8 mouse cellular contexts compared by ENCODE assay signal in genomic region chr11:121672990-121673572, GRCm38 (mm10). TPM values are rescaled to one million over a fixed set of nuclear protein-coding genes. Genes with fewer than 3 reads are reported as not detected.
DNase-seq lines count a peak whose midpoint lies in the region; ATAC-seq and TF ChIP-seq lines count a peak whose summit lies in the region.

Gene B3gntl1 (minus strand): TSS chr11:121673153.

- TF ChIP-seq POLR2A in heart, adult 2 months (IDR thresholded peaks at IDR 0.05; ENCODE audit: insufficient read depth, low read depth, low read length), result peak; percentile 87

- under 1% methylated on average over 36 of the region's 46 CpGs for WGBS in embryonic facial prominence, embryonic 14.5 days
- WGBS in heart, adult 2 months, result under 1% methylated on average over 45 of the region's 46 CpGs
- under 1% methylated on average over 46 of the region's 46 CpGs for WGBS in limb, embryonic 13.5 days
- WGBS in midbrain, embryonic 16.5 days, result 0% methylated on average over 46 of the region's 46 CpGs

- H3K79me2 ChIP-seq in heart, adult 2 months (replicated peaks; ENCODE audit: control insufficient read depth, insufficient read depth, low read length), result no peaks in the 10 kb centered on the region

- TF ChIP-seq EP300 in heart, adult 2 months (IDR thresholded peaks at IDR 0.05; ENCODE audit: insufficient read depth, low read depth, low read length), result peak; percentile 43

- H3K4me3 ChIP-seq in embryonic facial prominence, embryonic 14.5 days (ENCODE audit: low read depth, low read length), result peak within 1 kb of the TSS; percentile 70
- H3K4me3 ChIP-seq in heart, adult 2 months, result peak within 1 kb of the TSS; percentile 70
- H3K4me3 ChIP-seq in limb, embryonic 13.5 days, result peak within 1 kb of the TSS; percentile 62
- H3K4me3 ChIP-seq in midbrain, embryonic 16.5 days (ENCODE audit: low read depth, low read length), result peak within 1 kb of the TSS; percentile 56

- H3K9me3 ChIP-seq in embryonic facial prominence, embryonic 14.5 days (ENCODE audit: control insufficient read depth, low read length), result 0 out of 2 replicates have a peak, but pooled peaks cover 4% of the 10 kb centered on the region
- 0 out of 2 replicates have a peak, but pooled peaks cover 6% of the 10 kb centered on the region for H3K9me3 ChIP-seq in limb, embryonic 13.5 days
- no peaks in the 10 kb centered on the region for H3K9me3 ChIP-seq in midbrain, embryonic 16.5 days (replicated peaks; ENCODE audit: control insufficient read depth, low read length, poor library complexity, severe bottlenecking)

- peaks cover 8% of the 10 kb centered on the region; the same call in 1 of the 2 replicates for H3K4me1 ChIP-seq in embryonic facial prominence, embryonic 14.5 days (ENCODE audit: control insufficient read depth, insufficient read depth, low read length)
- peaks cover 2% of the 10 kb centered on the region for H3K4me1 ChIP-seq in heart, adult 2 months (ENCODE audit: control insufficient read depth, insufficient read depth, low read length)
- 0 out of 2 replicates have a peak, but pooled peaks cover 15% of the 10 kb centered on the region for H3K4me1 ChIP-seq in limb, embryonic 13.5 days
- peaks cover 8% of the 10 kb centered on the region; the same call in 1 of the 2 replicates for H3K4me1 ChIP-seq in midbrain, embryonic 16.5 days (ENCODE audit: control insufficient read depth, insufficient read depth, low read length)

- intact Hi-C loops in heart, adult 2 months (cut with DNase I), result loop anchor here (1.0 kb wide), 1 partner anchor 29 kb away; no protein-coding TSS in a partner anchor

- peak; percentile 99 for DNase-seq in 3T3-L1 (ENCODE audit: low read depth, low spot score)
- peak; percentile 94 to 95 for DNase-seq in adrenal gland, postnatal 4 days (ENCODE audit: low spot score in 2 of 2)
- peak; percentile 99 for DNase-seq in embryonic facial prominence, embryonic 14.5 days (ENCODE audit: low spot score)
- peak; percentile 100 for DNase-seq in heart, adult 2 months
- peak; percentile 99 to 100 for DNase-seq in kidney, adult 8-10 months
- peak; percentile 97 to 99 for DNase-seq in spleen, postnatal 10 days (ENCODE audit: low spot score in 2 of 2)

- peaks cover 9% of the 10 kb centered on the region; the same call in 1 of the 2 replicates for H3K36me3 ChIP-seq in embryonic facial prominence, embryonic 14.5 days (ENCODE audit: control insufficient read depth, insufficient read depth, low read length)
- H3K36me3 ChIP-seq in heart, adult 2 months (ENCODE audit: control insufficient read depth, insufficient read depth, low read length), result no peaks in the 10 kb centered on the region
- peaks cover 10% of the 10 kb centered on the region for H3K36me3 ChIP-seq in limb, embryonic 13.5 days
- H3K36me3 ChIP-seq in midbrain, embryonic 16.5 days (ENCODE audit: control insufficient read depth, insufficient read depth, low read length), result no peaks in the 10 kb centered on the region

- H3K9ac ChIP-seq in embryonic facial prominence, embryonic 14.5 days (ENCODE audit: low read depth, low read length), result peak within 1 kb of the TSS; percentile 82
- peak within 1 kb of the TSS; percentile 63 for H3K9ac ChIP-seq in heart, adult 2 months (ENCODE audit: low read depth, low read length)
- H3K9ac ChIP-seq in limb, embryonic 13.5 days, result peak within 1 kb of the TSS; percentile 87
- peak within 1 kb of the TSS; percentile 80 for H3K9ac ChIP-seq in midbrain, embryonic 16.5 days (ENCODE audit: low read depth, low read length)

- TF ChIP-seq CTCF in heart, adult 2 months (IDR thresholded peaks at IDR 0.05), result no peak; the same call in 1 of the 2 replicates

- H3K27me3 ChIP-seq in embryonic facial prominence, embryonic 14.5 days (replicated peaks; ENCODE audit: control insufficient read depth, insufficient read depth, low read length), result no peaks in the 10 kb centered on the region
- H3K27me3 ChIP-seq in heart, adult 2 months (ENCODE audit: control insufficient read depth, insufficient read depth, low read length), result no peaks in the 10 kb centered on the region
- no peaks in the 10 kb centered on the region for H3K27me3 ChIP-seq in limb, embryonic 13.5 days
- H3K27me3 ChIP-seq in midbrain, embryonic 16.5 days (ENCODE audit: control insufficient read depth, insufficient read depth, low read depth, low read length), result no peaks in the 10 kb centered on the region

- peak within 1 kb of the TSS; percentile 86 for H3K4me2 ChIP-seq in embryonic facial prominence, embryonic 14.5 days (ENCODE audit: low read depth, low read length)
- H3K4me2 ChIP-seq in limb, embryonic 13.5 days (replicated peaks), result peak within 1 kb of the TSS; percentile 79
- H3K4me2 ChIP-seq in midbrain, embryonic 16.5 days (ENCODE audit: low read length), result peak within 1 kb of the TSS; percentile 88

- H3K27ac ChIP-seq in embryonic facial prominence, embryonic 14.5 days (replicated peaks; ENCODE audit: low read depth, low read length), result peak within 1 kb of the TSS; percentile 84
- peak within 1 kb of the TSS; percentile 97 for H3K27ac ChIP-seq in heart, adult 2 months
- peak within 1 kb of the TSS; percentile 90 for H3K27ac ChIP-seq in limb, embryonic 13.5 days
- peak within 1 kb of the TSS; percentile 90 for H3K27ac ChIP-seq in midbrain, embryonic 16.5 days (ENCODE audit: low read length)

- peak; percentile 100 for ATAC-seq in embryonic facial prominence, embryonic 14.5 days (ENCODE audit: low read depth)
- peak; percentile 100 for ATAC-seq in limb, embryonic 13.5 days (ENCODE audit: low FRiP score, low read depth)
- peak; percentile 100 for ATAC-seq in midbrain, embryonic 16.5 days

RNA-seq across cellular contexts. Expression of gene B3gntl1, which starts in this region (rescaled TPM):
- total RNA-seq in adrenal gland, postnatal 4 days (2021), result 10 to 100 TPM; 11.9 to 14.5 TPM
- 6.8 and 8.5 TPM in 2 replicates for polyA plus RNA-seq in embryonic facial prominence, embryonic 14.5 days (2014; fragmentation: Nextera tagmentation; extraction: Ambion mirVana)
- total RNA-seq in heart, adult 2 months (2021), result 1 to 10 TPM; 3.8 to 4.8 TPM
- 5.9 and 7.4 TPM in 2 replicates for polyA plus RNA-seq in heart, adult 2 months (2012; rRNA removed)
- polyA plus RNA-seq in limb, embryonic 13.5 days (2015; fragmentation: Nextera tagmentation; extraction: Ambion mirVana), result 8.8 and 10.3 TPM in 2 replicates
- polyA plus RNA-seq in midbrain, embryonic 16.5 days (2015; fragmentation: Nextera tagmentation; extraction: Ambion mirVana), result 6.6 and 6.7 TPM in 2 replicates

Comparison
In these comparisons a context has a peak if more than half of its experiments do, and no peak if none do; other contexts are left out.
1. Peak in every context shown above with its lines: DNase-seq, ATAC-seq, H3K4me3 ChIP-seq and H3K27ac ChIP-seq.